Mouse (Mus musculus): Measurements from ENCODE around the gene Gm3435.
"Not testable (repeated sequence)": the region's sequence is repeated elsewhere in the genome, so short reads cannot be mapped to it uniquely, and the experiment has no call there.

DNA sequence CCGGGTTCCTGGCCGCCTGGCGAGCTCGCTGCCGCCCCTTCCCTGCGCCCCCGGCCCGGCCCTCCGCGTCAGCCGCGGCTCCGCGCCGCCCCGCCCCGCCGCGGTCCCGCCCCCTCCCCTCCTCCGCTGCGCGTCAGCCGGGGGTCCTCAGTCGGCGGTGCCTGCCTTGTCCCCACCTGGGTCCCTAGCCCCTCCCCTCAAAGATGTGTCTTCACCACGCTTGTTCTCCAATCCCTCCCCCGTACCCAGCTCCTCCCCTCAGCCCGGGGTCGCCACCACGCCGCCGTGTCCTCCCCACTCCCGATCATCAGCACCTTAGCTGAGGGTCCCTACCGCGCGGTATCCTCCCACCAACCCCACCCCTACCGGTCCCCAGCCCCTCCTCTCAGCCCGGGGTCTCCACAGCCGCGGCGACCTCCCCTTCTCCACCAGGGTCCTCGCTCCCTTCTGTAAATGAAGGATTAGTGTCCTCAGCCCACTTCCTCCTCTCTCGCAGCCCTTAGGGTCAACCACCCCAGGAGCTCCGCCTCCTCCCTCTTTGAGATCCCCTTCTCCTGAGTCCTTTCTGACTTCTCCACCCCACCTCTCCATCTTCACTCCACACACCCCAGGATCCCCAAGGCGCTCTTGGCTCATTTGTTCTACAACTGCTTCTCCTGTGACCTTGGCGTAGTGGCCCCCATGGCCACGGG is 14.7 kb downstream of the Gm3435 start:
- not testable (repeated sequence) for TF ChIP-seq POLR2A (IDR thresholded peaks at IDR 0.05; ENCODE audit: low read depth, low read length); CTCF (conservative IDR thresholded peaks at IDR 0.05; ENCODE audit: insufficient read depth, insufficient read length, low read depth, low read length)
